11 mouse cellular contexts compared by ENCODE assay signal in the genomic region with DNA sequence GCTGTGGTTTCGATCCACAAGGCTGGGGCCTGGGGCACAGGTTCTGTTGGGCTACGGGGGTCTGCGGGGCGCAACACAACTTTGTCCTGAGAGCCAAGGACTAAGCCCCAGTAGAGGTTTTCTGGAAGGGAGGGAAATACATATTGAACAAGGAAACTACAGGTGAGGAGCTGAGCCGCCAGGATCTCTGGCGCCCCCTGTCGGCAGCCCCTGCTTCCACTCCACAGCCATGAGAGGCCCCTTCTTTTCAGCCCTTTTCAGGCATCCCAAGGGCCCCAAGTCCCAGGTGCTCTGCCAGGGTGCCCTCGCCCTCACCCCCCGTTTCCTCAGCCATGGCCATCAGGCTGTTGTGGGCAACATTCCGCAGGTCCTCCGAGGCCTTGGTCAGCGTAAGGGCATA. TPM values are rescaled to one million over a fixed set of nuclear protein-coding genes. Genes with fewer than 3 reads are reported as not detected.
DNase-seq lines count a peak whose midpoint lies in the region; ATAC-seq and TF ChIP-seq lines count a peak whose summit lies in the region.
"Not testable (repeated sequence)": the region's sequence is repeated elsewhere in the genome, so short reads cannot be mapped to it uniquely, and the experiment has no call there.
"Had no signal": no experiment of that assay in that cellular context is flagged by ENCODE, and none has a peak within 500 bp of the region (broad histone marks: within the 10 kb centered on the region; RNA-seq: fewer than 3 reads in every experiment).

No protein-coding gene starts in this region.

- H3K27me3 ChIP-seq in intestine, postnatal 0 days (replicated peaks; ENCODE audit: control insufficient read depth, insufficient read depth, low read length); limb, embryonic 11.5 days (ENCODE audit: control insufficient read depth, insufficient read depth, low read length); stomach, postnatal 0 days (ENCODE audit: control insufficient read depth, insufficient read depth, low read length): not testable (repeated sequence)

- not testable (repeated sequence) for ATAC-seq in intestine, postnatal 0 days; limb, embryonic 11.5 days (ENCODE audit: insufficient number of reproducible peaks, low FRiP score, low TSS enrichment, low read depth); stomach, postnatal 0 days (ENCODE audit: low FRiP score, low TSS enrichment)

- peak; percentile 55 for DNase-seq in A20 (ENCODE audit: low read depth, low spot score)
- DNase-seq in adipocyte (ENCODE audit: low spot score), result peak; percentile 39
- peak; percentile 27 for DNase-seq in cerebellum, adult 9-10 months
- peak; percentile 13 for DNase-seq in gastrocnemius, adult 18-20 months (ENCODE audit: low spot score)
- peak; percentile 40 for DNase-seq in limb, embryonic 11.5 days (ENCODE audit: low spot score)
- peak; percentile 29 for DNase-seq in neural tube, embryonic 10.5 days (ENCODE audit: extremely low spot score, low spot score)
- peak; percentile 29 for DNase-seq in stomach, postnatal 0 days (ENCODE audit: low spot score)

- not testable (repeated sequence) for H3K9ac ChIP-seq in intestine, postnatal 0 days (ENCODE audit: low read depth, low read length); limb, embryonic 11.5 days (ENCODE audit: low read length); stomach, postnatal 0 days (ENCODE audit: low read length)

- H3K4me3 ChIP-seq in intestine, postnatal 0 days (ENCODE audit: low read depth, low read length); limb, embryonic 11.5 days (ENCODE audit: low read depth, low read length); stomach, postnatal 0 days (ENCODE audit: low read depth, low read length): not testable (repeated sequence)

- not testable (repeated sequence) for H3K27ac ChIP-seq in intestine, postnatal 0 days (ENCODE audit: low read depth, low read length); limb, embryonic 11.5 days (replicated peaks; ENCODE audit: low read depth, low read length); stomach, postnatal 0 days (replicated peaks)

- TF ChIP-seq CTCF in intestine, postnatal 0 days (IDR thresholded peaks at IDR 0.05; ENCODE audit: low read depth), result peak; percentile 78
- TF ChIP-seq CTCF in stomach, postnatal 0 days (IDR thresholded peaks at IDR 0.05; ENCODE audit: low read depth), result peak; percentile 74

- H3K36me3 ChIP-seq in intestine, postnatal 0 days (ENCODE audit: control insufficient read depth, insufficient read depth); limb, embryonic 11.5 days (ENCODE audit: control insufficient read depth, insufficient read depth, low read length); stomach, postnatal 0 days (ENCODE audit: control insufficient read depth, insufficient read depth, low read length): not testable (repeated sequence)

- not testable (repeated sequence) for H3K4me2 ChIP-seq in intestine, postnatal 0 days (replicated peaks; ENCODE audit: low read depth); limb, embryonic 11.5 days (ENCODE audit: low read depth, severe bottlenecking); stomach, postnatal 0 days (replicated peaks; ENCODE audit: low read depth)

- not testable (repeated sequence) for H3K9me3 ChIP-seq in intestine, postnatal 0 days (ENCODE audit: control insufficient read depth); limb, embryonic 11.5 days (ENCODE audit: control insufficient read depth, low read length); stomach, postnatal 0 days (ENCODE audit: control insufficient read depth, low read length)

- TF ChIP-seq EP300 in stomach, postnatal 0 days (optimal IDR thresholded peaks at IDR 0.05), result not testable (repeated sequence)

- WGBS in intestine, postnatal 0 days, result 63% methylated on average over 12 of the region's 12 CpGs
- WGBS in limb, embryonic 11.5 days, result 54% methylated on average over 12 of the region's 12 CpGs
- 54% methylated on average over 10 of the region's 12 CpGs for WGBS in stomach, postnatal 0 days

- H3K4me1 ChIP-seq in intestine, postnatal 0 days (replicated peaks; ENCODE audit: control insufficient read depth, insufficient read depth, low read length); limb, embryonic 11.5 days (ENCODE audit: control insufficient read depth, insufficient read depth, low read length); stomach, postnatal 0 days (replicated peaks; ENCODE audit: control insufficient read depth, insufficient read depth): not testable (repeated sequence)

RNA-seq across cellular contexts. Expression of a gene that starts 9.4 kb away (rescaled TPM):
- total RNA-seq in gastrocnemius, adult 18-20 months (2021), result under 1 TPM in 1 of 2 experiments, not detected in 1; 0.21 TPM
- 0.18 and 0.25 TPM in 2 replicates for polyA plus RNA-seq in intestine, postnatal 0 days (2015; fragmentation: Nextera tagmentation; extraction: Ambion mirVana)
- not detected in 2 replicates for polyA plus RNA-seq in limb, embryonic 11.5 days (2014; fragmentation: Nextera tagmentation; extraction: Ambion mirVana)
- polyA plus RNA-seq in stomach, postnatal 0 days (2015; fragmentation: Nextera tagmentation; extraction: Ambion mirVana), result 0.06 TPM in 1 of 2 replicates, not detected in the other
- polyA plus RNA-seq: forebrain, embryonic 14.5 days; heart, embryonic 10.5 days; neural tube, embryonic 12.5 days had no signal

RNA-seq across cellular contexts. Expression of a gene that starts 23.0 kb away (rescaled TPM):
- 1 to 10 TPM; 6.6 to 7.6 TPM for total RNA-seq in gastrocnemius, adult 18-20 months (2021)
- 29.1 and 34.0 TPM in 2 replicates for polyA plus RNA-seq in intestine, postnatal 0 days (2015; fragmentation: Nextera tagmentation; extraction: Ambion mirVana)
- 20.5 and 21.2 TPM in 2 replicates for polyA plus RNA-seq in limb, embryonic 11.5 days (2014; fragmentation: Nextera tagmentation; extraction: Ambion mirVana)
- polyA plus RNA-seq in stomach, postnatal 0 days (2015; fragmentation: Nextera tagmentation; extraction: Ambion mirVana), result 20.8 and 23.1 TPM in 2 replicates

RNA-seq across cellular contexts. Expression of a gene that starts 23.1 kb away (rescaled TPM):
- 1 to 10 TPM; 8.3 to 8.8 TPM for total RNA-seq in gastrocnemius, adult 18-20 months (2021)
- polyA plus RNA-seq in intestine, postnatal 0 days (2015; fragmentation: Nextera tagmentation; extraction: Ambion mirVana), result 42.5 and 44.2 TPM in 2 replicates
- 72.4 and 74.6 TPM in 2 replicates for polyA plus RNA-seq in limb, embryonic 11.5 days (2014; fragmentation: Nextera tagmentation; extraction: Ambion mirVana)
- 29.6 and 32.2 TPM in 2 replicates for polyA plus RNA-seq in stomach, postnatal 0 days (2015; fragmentation: Nextera tagmentation; extraction: Ambion mirVana)

RNA-seq across cellular contexts. Expression of a gene that starts 36.3 kb away (rescaled TPM):
- total RNA-seq in gastrocnemius, adult 18-20 months (2021), result 10 to 100 TPM; 20.8 to 21.3 TPM
- 18.3 and 20.8 TPM in 2 replicates for polyA plus RNA-seq in intestine, postnatal 0 days (2015; fragmentation: Nextera tagmentation; extraction: Ambion mirVana)
- polyA plus RNA-seq in limb, embryonic 11.5 days (2014; fragmentation: Nextera tagmentation; extraction: Ambion mirVana), result 43.2 and 49.0 TPM in 2 replicates
- 22.5 and 23.6 TPM in 2 replicates for polyA plus RNA-seq in stomach, postnatal 0 days (2015; fragmentation: Nextera tagmentation; extraction: Ambion mirVana)

RNA-seq across cellular contexts. Expression of a gene that starts 36.4 kb away (rescaled TPM):
- 10 to 100 TPM in 1 of 2 experiments, 1 to 10 TPM in 1; 9.0 to 12.0 TPM for total RNA-seq in gastrocnemius, adult 18-20 months (2021)
- 55.7 and 57.8 TPM in 2 replicates for polyA plus RNA-seq in intestine, postnatal 0 days (2015; fragmentation: Nextera tagmentation; extraction: Ambion mirVana)
- polyA plus RNA-seq in limb, embryonic 11.5 days (2014; fragmentation: Nextera tagmentation; extraction: Ambion mirVana), result 152 TPM in 2 replicates
- polyA plus RNA-seq in stomach, postnatal 0 days (2015; fragmentation: Nextera tagmentation; extraction: Ambion mirVana), result 50.0 and 53.8 TPM in 2 replicates
